Mouse (Mus musculus): ENCODE results near the gene Mdfic. TPM values are rescaled to one million over a fixed set of nuclear protein-coding genes. Genes with fewer than 3 reads are reported as not detected.
"Not testable (repeated sequence)": the region's sequence is repeated elsewhere in the genome, so short reads cannot be mapped to it uniquely, and the experiment has no call there.

The Mdfic gene
- polyA plus RNA-seq, 1 experiment: 2.1 TPM

GRCm38 (mm10) chr6:15720818-15721715, 606 bp downstream of the Mdfic start:
- DNase-seq: peak; percentile 15 to 19
- Histone ChIP-seq H3K4me1 (ENCODE audit: control insufficient read depth, insufficient read depth, low read length) (no peaks in the 10 kb centered on the region), H3K27me3 (ENCODE audit: control insufficient read depth, insufficient read depth, low read length) (peaks cover 2% of the 10 kb centered on the region; the same call in 1 of the 2 replicates), H3K27ac (ENCODE audit: insufficient read depth, low read length) (no peak overlapping the region), H3K4me3 (replicated peaks; ENCODE audit: insufficient read depth, low read depth, low read length) (peak overlapping the region; percentile 57)
- WGBS: 2% methylated on average over 60 of the region's 60 CpGs
- TF ChIP-seq CTCF (IDR thresholded peaks at IDR 0.05; ENCODE audit: borderline replicate concordance, insufficient read depth, low read depth, low read length): no peak
- TF ChIP-seq POLR2A (IDR thresholded peaks at IDR 0.05; ENCODE audit: borderline replicate concordance, insufficient read depth, low read length): no peak

- Histone ChIP-seq H3K27me3 (ENCODE audit: control insufficient read depth, insufficient read depth, low read length) (peaks cover 2% of the 10 kb centered on the region; the same call in 1 of the 2 replicates), H3K27ac (ENCODE audit: insufficient read depth, low read length) (no peak overlapping the region), H3K4me1 (ENCODE audit: control insufficient read depth, insufficient read depth, low read length) (no peaks in the 10 kb centered on the region), H3K4me3 (replicated peaks; ENCODE audit: insufficient read depth, low read depth, low read length) (no peak overlapping the region)
- DNase-seq: no peak
- no peak for TF ChIP-seq POLR2A (IDR thresholded peaks at IDR 0.05; ENCODE audit: borderline replicate concordance, insufficient read depth, low read length)
- no peak for TF ChIP-seq CTCF (IDR thresholded peaks at IDR 0.05; ENCODE audit: borderline replicate concordance, insufficient read depth, low read depth, low read length)
- WGBS: 40% methylated on average over 5 of the region's 5 CpGs
Measured at GRCm38 (mm10) chr6:15721716-15722031, 1.2 kb downstream of the Mdfic start.

- H3K4me1 ChIP-seq (ENCODE audit: control insufficient read depth, insufficient read depth, low read length); H3K4me3 ChIP-seq (replicated peaks; ENCODE audit: insufficient read depth, low read depth, low read length); DNase-seq; H3K27ac ChIP-seq (ENCODE audit: insufficient read depth, low read length); H3K27me3 ChIP-seq (ENCODE audit: control insufficient read depth, insufficient read depth, low read length): not testable (repeated sequence)
- 87% methylated on average over 8 of the region's 8 CpGs for WGBS
Measured at GRCm38 (mm10) chr6:15722631-15723030, 2.2 kb downstream of the Mdfic start.

- 74% methylated on average over 4 of the region's 4 CpGs for WGBS
- DNase-seq: no peak
- H3K27me3 ChIP-seq (ENCODE audit: control insufficient read depth, insufficient read depth, low read length): peaks cover 2% of the 10 kb centered on the region; the same call in 1 of the 2 replicates
- no peak for TF ChIP-seq POLR2A (IDR thresholded peaks at IDR 0.05; ENCODE audit: borderline replicate concordance, insufficient read depth, low read length)
- no peak for TF ChIP-seq CTCF (IDR thresholded peaks at IDR 0.05; ENCODE audit: borderline replicate concordance, insufficient read depth, low read depth, low read length)
- no peak overlapping the region for H3K4me3 ChIP-seq (replicated peaks; ENCODE audit: insufficient read depth, low read depth, low read length)
- H3K4me1 ChIP-seq (ENCODE audit: control insufficient read depth, insufficient read depth, low read length): no peaks in the 10 kb centered on the region
- no peak overlapping the region for H3K27ac ChIP-seq (ENCODE audit: insufficient read depth, low read length)
Measured at GRCm38 (mm10) chr6:15724304-15724703, 3.8 kb downstream of the Mdfic start.

GRCm38 (mm10) chr6:15726422-15726821, 6.0 kb downstream of the Mdfic start:
- 85% methylated on average over 6 of the region's 6 CpGs for WGBS
- Histone ChIP-seq H3K27me3 (ENCODE audit: control insufficient read depth, insufficient read depth, low read length) (no peaks in the 10 kb centered on the region; the same call in 1 of the 2 replicates), H3K4me1 (ENCODE audit: control insufficient read depth, insufficient read depth, low read length) (no peaks in the 10 kb centered on the region), H3K4me3 (replicated peaks; ENCODE audit: insufficient read depth, low read depth, low read length) (no peak overlapping the region), H3K27ac (ENCODE audit: insufficient read depth, low read length) (no peak overlapping the region)
- TF ChIP-seq CTCF (IDR thresholded peaks at IDR 0.05; ENCODE audit: borderline replicate concordance, insufficient read depth, low read depth, low read length) (no peak), POLR2A (IDR thresholded peaks at IDR 0.05; ENCODE audit: borderline replicate concordance, insufficient read depth, low read length) (no peak)
- no peak for DNase-seq

- H3K27ac ChIP-seq (ENCODE audit: insufficient read depth, low read length): no peak overlapping the region
- H3K27me3 ChIP-seq (ENCODE audit: control insufficient read depth, insufficient read depth, low read length): no peaks in the 10 kb centered on the region
- 40% methylated on average over 4 of the region's 4 CpGs for WGBS
- TF ChIP-seq POLR2A (IDR thresholded peaks at IDR 0.05; ENCODE audit: borderline replicate concordance, insufficient read depth, low read length) (no peak), CTCF (IDR thresholded peaks at IDR 0.05; ENCODE audit: borderline replicate concordance, insufficient read depth, low read depth, low read length) (no peak)
- no peaks in the 10 kb centered on the region for H3K4me1 ChIP-seq (ENCODE audit: control insufficient read depth, insufficient read depth, low read length)
- no peak overlapping the region for H3K4me3 ChIP-seq (replicated peaks; ENCODE audit: insufficient read depth, low read depth, low read length)
- DNase-seq: no peak
Measured at GRCm38 (mm10) chr6:15727681-15728410, 7.4 kb downstream of the Mdfic start.

- Histone ChIP-seq H3K4me3 (replicated peaks; ENCODE audit: insufficient read depth, low read depth, low read length) (no peak overlapping the region), H3K27ac (ENCODE audit: insufficient read depth, low read length) (no peak overlapping the region), H3K27me3 (ENCODE audit: control insufficient read depth, insufficient read depth, low read length) (no peaks in the 10 kb centered on the region), H3K4me1 (ENCODE audit: control insufficient read depth, insufficient read depth, low read length) (no peaks in the 10 kb centered on the region)
- 89% methylated on average over 6 of the region's 6 CpGs for WGBS
- TF ChIP-seq CTCF (IDR thresholded peaks at IDR 0.05; ENCODE audit: borderline replicate concordance, insufficient read depth, low read depth, low read length): no peak
- TF ChIP-seq POLR2A (IDR thresholded peaks at IDR 0.05; ENCODE audit: borderline replicate concordance, insufficient read depth, low read length): no peak
- no peak for DNase-seq
Measured at GRCm38 (mm10) chr6:15728844-15729577, 8.6 kb downstream of the Mdfic start.
